Mouse (Mus musculus) heart, adult 2 months (tissue): ENCODE results near the gene Fam169a. TPM values are rescaled to one million over a fixed set of nuclear protein-coding genes. Genes with fewer than 3 reads are reported as not detected.
"Not testable (repeated sequence)": the region's sequence is repeated elsewhere in the genome, so short reads cannot be mapped to it uniquely, and the experiment has no call there.

ENCODE experiments used
- DNase-seq, 2 experiments: peaks; one replicate each; pipeline ENCODE4 v3.0.0; 2021
- H3K27ac ChIP-seq: fragments of 200-600 bp; 2 replicates; pipeline ENCODE4 v1.8.1; 2022
- H3K27me3 ChIP-seq: fragments of 200-500 bp; 2 replicates; pipeline ENCODE4 v1.6.1; 2012; ENCODE audit warnings: mild to moderate bottlenecking, low read length, inconsistent platforms, mixed read lengths; ENCODE audit not compliant: control insufficient read depth, insufficient read depth
- H3K36me3 ChIP-seq: fragments of 200-500 bp; 2 replicates; pipeline ENCODE4 v1.6.1; 2012; ENCODE audit warnings: low read length, inconsistent platforms; ENCODE audit not compliant: control insufficient read depth, insufficient read depth
- H3K4me1 ChIP-seq: fragments of 200-500 bp; 2 replicates; pipeline ENCODE4 v1.6.1; 2011; ENCODE audit warnings: low read length; ENCODE audit not compliant: control insufficient read depth, insufficient read depth
- H3K4me3 ChIP-seq: fragments of 200-600 bp; 2 replicates; pipeline ENCODE4 v1.8.1; 2022
- H3K79me2 ChIP-seq: fragments of 200-500 bp; replicated peaks from 2 replicates; pipeline ENCODE4 v1.6.1; 2012; ENCODE audit warnings: mild to moderate bottlenecking, inconsistent platforms, low read length, moderate library complexity, mixed read lengths; ENCODE audit not compliant: control insufficient read depth, insufficient read depth
- H3K9ac ChIP-seq: fragments of 200-500 bp; 2 replicates; pipeline ENCODE4 v1.6.1; 2012; ENCODE audit warnings: low read depth, mild to moderate bottlenecking, control low read depth, inconsistent platforms, low read length, mixed read lengths
- CTCF ChIP-seq: fragments of 200-600 bp; IDR thresholded peaks from 2 replicates; pipeline ENCODE4 v1.8.1; 2022; ENCODE audit warnings: antibody characterized with exemption, mild to moderate bottlenecking, moderate library complexity
- EP300 ChIP-seq: fragments of 200-500 bp; IDR thresholded peaks from 2 replicates; pipeline ENCODE4 v1.6.1; 2011; ENCODE audit warnings: low read depth, low read length, control low read depth; ENCODE audit not compliant: insufficient read depth
- POLR2A ChIP-seq: fragments of 200-500 bp; IDR thresholded peaks from 2 replicates; pipeline ENCODE4 v1.6.1; 2011; ENCODE audit warnings: mild to moderate bottlenecking, low read depth, low read length, control low read depth; ENCODE audit not compliant: insufficient read depth
- WGBS: fragments of 180-500 bp; shearing (Covaris S2); methylation state at CpG from one replicate; pipeline ENCODE4 v1.1.7; 2018; 5-methylcytosine and 5-hydroxymethylcytosine counted together
- intact Hi-C: fragments of 180-260 bp; cut with DNase I; formaldehyde crosslinking; loops from one replicate; pipeline ENCODE4 v1.15.1; 2025
- polyA plus RNA-seq: library from polyadenylated mRNA; depleted of rRNA; stranded (reverse); fragments of >200 nt; gene quantifications from 2 replicates; pipeline ENCODE4 v1.2.3, GENCODE M21; 2012
- total RNA-seq, 2 experiments: library from RNA; stranded (reverse); gene quantifications; 2 replicates each; pipeline ENCODE4 v1.2.3; 2021

Gene Fam169a
- total and polyA plus RNA-seq, 3 experiments, result 0.12 to 0.50 (median 0.42) TPM

- H3K36me3 ChIP-seq, result no peaks in the 10 kb centered on the region
- TF ChIP-seq EP300 (no peak), CTCF (no peak), POLR2A (no peak)
- intact Hi-C loops, result no loop called here
These were observed 4.9 kb upstream of the Fam169a start for GRCm38 (mm10) chr13:97062151-97062550.

GRCm38 (mm10) chr13:97063431-97063830, 3.7 kb upstream of the Fam169a start:
- H3K27ac ChIP-seq, result no peak overlapping the region
- H3K9ac ChIP-seq, result no peak overlapping the region
- H3K4me1 ChIP-seq, result no peaks in the 10 kb centered on the region
- intact Hi-C loops, result no loop called here
- no peak for TF ChIP-seq POLR2A
- no peak for TF ChIP-seq CTCF
- TF ChIP-seq EP300, result no peak
- no peak overlapping the region for H3K4me3 ChIP-seq
- no peak for DNase-seq
- 49% methylated on average over 2 of the region's 2 CpGs for WGBS
- no peaks in the 10 kb centered on the region for H3K36me3 ChIP-seq
- 0 out of 2 replicates have a peak, but pooled peaks cover 1% of the 10 kb centered on the region for H3K27me3 ChIP-seq
- no peaks in the 10 kb centered on the region for H3K79me2 ChIP-seq

More at GRCm38 (mm10) chr13:97062151-97062550, 4.9 kb upstream of the Fam169a start:
- no peak overlapping the region for H3K9ac ChIP-seq
- no peaks in the 10 kb centered on the region for H3K4me1 ChIP-seq
- DNase-seq, result no peak
- 0 out of 2 replicates have a peak, but pooled peaks cover 1% of the 10 kb centered on the region for H3K27me3 ChIP-seq
- no peaks in the 10 kb centered on the region for H3K79me2 ChIP-seq
- no peak overlapping the region for H3K4me3 ChIP-seq
- 86% methylated on average over 3 of the region's 3 CpGs for WGBS
- H3K27ac ChIP-seq, result no peak overlapping the region

GRCm38 (mm10) chr13:97064413-97064812, 2.7 kb upstream of the Fam169a start:
- TF ChIP-seq POLR2A (no peak), CTCF (no peak), EP300 (no peak)
- intact Hi-C loops, result no loop called here
- no peaks in the 10 kb centered on the region for H3K79me2 ChIP-seq
- H3K36me3 ChIP-seq, result no peaks in the 10 kb centered on the region
- no peak overlapping the region for H3K4me3 ChIP-seq
- 50% methylated on average over 3 of the region's 3 CpGs for WGBS
- peaks cover 3% of the 10 kb centered on the region; the same call in 1 of the 2 replicates for H3K27me3 ChIP-seq
- H3K9ac ChIP-seq, result no peak overlapping the region
- no peaks in the 10 kb centered on the region for H3K4me1 ChIP-seq
- DNase-seq, result no peak
- H3K27ac ChIP-seq, result no peak overlapping the region

- 48% methylated on average over 18 of the region's 18 CpGs for WGBS
- H3K4me3 ChIP-seq, H3K27ac ChIP-seq, H3K79me2 ChIP-seq, intact Hi-C loops, H3K27me3 ChIP-seq, DNase-seq, H3K36me3 ChIP-seq, H3K9ac ChIP-seq, H3K4me1 ChIP-seq: not testable (repeated sequence)
These were observed 2.1 kb upstream of the Fam169a start for GRCm38 (mm10) chr13:97064844-97065621.

GRCm38 (mm10) chr13:97067691-97068090, 605 bp downstream of the Fam169a start:
- Histone ChIP-seq H3K4me3 (no peak overlapping the region), H3K4me1 (no peaks in the 10 kb centered on the region), H3K27ac (no peak overlapping the region), H3K27me3 (peaks cover 11% of the 10 kb centered on the region), H3K79me2 (no peaks in the 10 kb centered on the region), H3K9ac (no peak overlapping the region), H3K36me3 (no peaks in the 10 kb centered on the region)
- intact Hi-C loops, result no loop called here
- WGBS, result 37% methylated on average over 6 of the region's 6 CpGs
- DNase-seq, result no peak
- TF ChIP-seq CTCF (no peak), POLR2A (no peak), EP300 (no peak)

- H3K4me1 ChIP-seq, result no peaks in the 10 kb centered on the region
- H3K9ac ChIP-seq, result no peak overlapping the region
- intact Hi-C loops, result no loop called here
- no peak for DNase-seq
- TF ChIP-seq CTCF (no peak), POLR2A (no peak), EP300 (no peak)
- no peak overlapping the region for H3K4me3 ChIP-seq
- H3K79me2 ChIP-seq, result no peaks in the 10 kb centered on the region
- peaks cover 11% of the 10 kb centered on the region for H3K27me3 ChIP-seq
- WGBS, result 73% methylated on average over 8 of the region's 8 CpGs
- no peaks in the 10 kb centered on the region for H3K36me3 ChIP-seq
- H3K27ac ChIP-seq, result no peak overlapping the region
These were observed 1.1 kb downstream of the Fam169a start for GRCm38 (mm10) chr13:97068151-97068550.
